Mouse (Mus musculus) liver, adult 2 months (tissue): Measurements from ENCODE around the gene Brpf1.

Experiments used
- CTCF ChIP-seq: fragments of 200-500 bp; IDR thresholded peaks from 2 replicates; pipeline ENCODE4 v1.5.1; 2011; ENCODE audit warnings: low read depth, low read length, control low read depth
- POLR2A ChIP-seq: fragments of 200-500 bp; IDR thresholded peaks from 2 replicates; pipeline ENCODE4 v1.6.1; 2011; ENCODE audit warnings: low read length, control low read depth; ENCODE audit not compliant: insufficient read depth; ENCODE audit errors: extremely low read depth

DNA sequence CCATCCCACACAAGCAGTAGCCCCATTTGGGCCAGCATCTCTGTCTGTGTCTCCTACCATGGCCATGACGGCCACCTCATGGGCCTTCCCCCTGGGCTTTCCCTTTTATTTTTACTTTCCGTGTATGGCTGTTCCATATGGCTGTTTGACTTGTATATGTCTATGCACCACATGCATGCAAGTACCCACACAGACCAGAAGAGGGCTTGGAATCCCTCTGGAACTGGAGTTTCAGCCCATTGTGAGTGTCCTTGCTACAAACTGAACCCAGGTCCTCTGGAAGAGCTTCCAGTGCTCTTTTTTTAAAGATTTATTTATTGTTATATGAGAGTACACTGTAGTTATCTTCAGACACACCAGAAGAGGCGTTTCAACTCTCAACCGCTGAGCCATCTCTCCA lies 54.5 kb downstream of the Brpf1 start:
- TF ChIP-seq CTCF (no peak), POLR2A (no peak)
